Mouse (Mus musculus): Measurements from ENCODE around the gene Cby3. TPM values are rescaled to one million over a fixed set of nuclear protein-coding genes. Genes with fewer than 3 reads are reported as not detected.

The Cby3 gene
- not detected for polyA plus RNA-seq (2017; shearing (Covaris generic))

GRCm38 (mm10) chr11:50354162-50354561 is at the start of gene Cby3:
Gene Cby3, plus strand, starts transcription at chr11:50354462.

GRCm38 (mm10) chr11:50325496-50326301 is 28.6 kb upstream of the Cby3 start, which contains the start of gene Canx:
Gene Canx, minus strand, starts transcription at chr11:50325673.

GRCm38 (mm10) chr11:50376911-50377891 is 22.9 kb downstream of the Cby3 start, which contains the start of gene Hnrnph1:
Gene Hnrnph1, plus strand, starts transcription at chr11:50376990.

Other genes starting within 250 kb of the Cby3 start
- gene Tbc1d9b, start 223.1 kb upstream of the Cby3 start, polyA plus RNA-seq (2017; shearing (Covaris generic)) = 67.1 TPM
- gene Mrnip, start 180.0 kb upstream of the Cby3 start, polyA plus RNA-seq (2017; shearing (Covaris generic)) = 4.7 TPM
- gene Sqstm1, start 143.6 kb upstream of the Cby3 start, polyA plus RNA-seq (2017; shearing (Covaris generic)) = 391 TPM
- 17.3 TPM for gene Mgat4b, start 143.6 kb upstream of the Cby3 start, polyA plus RNA-seq (2017; shearing (Covaris generic))
- 0.93 TPM for gene Ltc4s, start 115.8 kb upstream of the Cby3 start, polyA plus RNA-seq (2017; shearing (Covaris generic))
- gene Maml1, start 62.2 kb upstream of the Cby3 start, polyA plus RNA-seq (2017; shearing (Covaris generic)) = 4.7 TPM
- 188 TPM for gene Canx, start 28.8 kb upstream of the Cby3 start, polyA plus RNA-seq (2017; shearing (Covaris generic))
- gene Hnrnph1, start 22.5 kb downstream of the Cby3 start, polyA plus RNA-seq (2017; shearing (Covaris generic)) = 234 TPM
- gene Rufy1, start 76.7 kb downstream of the Cby3 start, polyA plus RNA-seq (2017; shearing (Covaris generic)) = 34.0 TPM
- gene Adamts2, start 247.6 kb downstream of the Cby3 start, polyA plus RNA-seq (2017; shearing (Covaris generic)) = 0.11 TPM